Mouse (Mus musculus): Measurements from ENCODE around the gene Dnmbp.

DNA sequence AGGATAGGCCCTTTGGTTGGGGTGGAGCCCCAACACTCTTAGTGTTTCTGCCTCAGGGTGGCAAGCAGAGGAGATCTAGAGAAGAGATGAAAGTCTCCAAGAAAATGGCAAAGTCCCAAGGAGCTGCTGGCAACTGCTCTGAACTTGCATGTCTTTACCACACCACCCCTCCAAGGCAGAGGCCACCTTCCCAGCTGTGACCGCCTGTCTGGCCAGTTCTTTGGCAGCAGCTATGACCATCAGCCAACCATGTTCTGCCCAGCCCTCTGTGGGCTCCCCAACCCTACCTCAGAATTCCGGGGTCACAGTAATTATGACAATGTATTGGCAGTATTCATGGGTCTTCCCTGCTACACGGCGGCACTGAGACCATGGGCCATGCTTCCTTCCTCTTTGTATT, 14.9 kb upstream of the Dnmbp start:
- TF ChIP-seq CTCF (IDR thresholded peaks at IDR 0.05; ENCODE audit: borderline replicate concordance, control insufficient read depth, extremely low read depth, insufficient read depth, low read length, poor library complexity) (no peak), POLR2A (IDR thresholded peaks at IDR 0.05; ENCODE audit: control insufficient read depth, extremely low read depth, insufficient read depth, low read length, poor library complexity) (no peak)

All from thymus, adult 2 months (tissue).